Mouse (Mus musculus) C2C12 (cell line): Measurements from ENCODE around the gene Ghr.

ENCODE experiments used
- CTCF ChIP-seq: IDR thresholded peaks from one replicate; pipeline ENCODE4 v1.5.1; 2011; ENCODE audit not compliant: control insufficient read depth, insufficient read depth, insufficient read length
- MAX ChIP-seq: IDR thresholded peaks from one replicate; pipeline ENCODE4 v1.6.1; 2011; ENCODE audit warnings: mild to moderate bottlenecking, control low read depth

DNA sequence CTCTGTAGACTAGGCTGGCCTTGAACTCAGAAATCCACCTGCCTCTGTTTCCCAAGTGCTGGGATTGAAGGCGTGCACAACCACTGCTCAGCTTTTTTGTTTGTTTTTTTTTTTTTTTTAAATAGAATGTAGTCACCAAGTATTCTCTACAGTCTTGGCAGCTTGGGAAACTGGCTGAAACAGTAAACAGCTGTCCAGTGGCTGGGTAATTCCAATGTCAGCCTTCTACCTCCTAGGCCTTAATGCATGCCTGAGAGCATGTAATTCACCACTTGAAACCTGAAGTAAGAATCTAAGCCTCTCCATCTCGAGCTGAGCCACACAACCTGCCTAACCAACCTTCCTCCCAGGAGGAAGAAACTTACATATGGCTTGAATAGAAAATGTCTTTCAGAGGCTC is 266.7 kb downstream of the Ghr start:
- TF ChIP-seq CTCF (no peak), MAX (no peak)
